Mouse (Mus musculus): ENCODE data around the gene Prelid3b. TPM values are rescaled to one million over a fixed set of nuclear protein-coding genes. Genes with fewer than 3 reads are reported as not detected.

Prelid3b gene
- polyA plus RNA-seq, 1 experiment = 46.1 TPM

DNA sequence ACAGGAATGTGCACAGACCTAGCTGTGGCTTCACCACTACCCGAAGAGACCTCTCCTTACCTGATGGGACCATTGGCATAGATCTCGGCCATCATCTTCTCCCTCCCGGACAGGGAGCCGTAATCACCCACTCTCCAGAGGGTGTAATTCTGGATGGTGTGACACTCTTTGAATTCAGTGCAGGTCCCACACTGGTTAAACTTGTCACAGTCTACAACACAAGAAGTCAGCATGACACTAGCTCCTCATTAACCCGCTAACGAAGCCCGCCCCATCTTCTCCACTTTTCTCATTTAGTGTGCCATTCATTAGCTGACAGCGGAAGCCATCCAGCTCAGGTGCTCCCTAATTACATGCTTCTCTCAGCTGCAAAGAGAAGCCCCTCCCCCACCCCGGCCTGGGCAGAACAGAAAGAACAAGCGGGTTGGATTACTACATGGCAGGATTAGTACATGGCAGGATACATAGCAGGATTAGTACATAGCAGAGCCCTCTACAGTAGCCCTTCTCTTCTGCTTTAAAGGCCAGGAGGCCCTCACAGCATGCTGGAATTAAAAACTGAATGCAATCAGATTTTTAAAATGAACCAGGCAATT lies 43.8 kb downstream of the Prelid3b start:
- WGBS = 93% methylated on average over 10 of the region's 10 CpGs
- Histone ChIP-seq H3K4me1 (ENCODE audit: control insufficient read depth, insufficient read depth, low read length) (no peaks in the 10 kb centered on the region; the same call in 1 of the 2 replicates), H3K4me3 (replicated peaks; ENCODE audit: control insufficient read depth, low read depth, low read length) (no peak overlapping the region), H3K27ac (ENCODE audit: control insufficient read depth, insufficient read depth, low read depth, low read length, poor library complexity) (no peak overlapping the region)
- TF ChIP-seq POLR2A (IDR thresholded peaks at IDR 0.05; ENCODE audit: borderline replicate concordance, control insufficient read depth, low read depth, low read length) (no peak), CTCF (IDR thresholded peaks at IDR 0.05; ENCODE audit: control insufficient read depth, insufficient read depth, low read length) (no peak)

DNA sequence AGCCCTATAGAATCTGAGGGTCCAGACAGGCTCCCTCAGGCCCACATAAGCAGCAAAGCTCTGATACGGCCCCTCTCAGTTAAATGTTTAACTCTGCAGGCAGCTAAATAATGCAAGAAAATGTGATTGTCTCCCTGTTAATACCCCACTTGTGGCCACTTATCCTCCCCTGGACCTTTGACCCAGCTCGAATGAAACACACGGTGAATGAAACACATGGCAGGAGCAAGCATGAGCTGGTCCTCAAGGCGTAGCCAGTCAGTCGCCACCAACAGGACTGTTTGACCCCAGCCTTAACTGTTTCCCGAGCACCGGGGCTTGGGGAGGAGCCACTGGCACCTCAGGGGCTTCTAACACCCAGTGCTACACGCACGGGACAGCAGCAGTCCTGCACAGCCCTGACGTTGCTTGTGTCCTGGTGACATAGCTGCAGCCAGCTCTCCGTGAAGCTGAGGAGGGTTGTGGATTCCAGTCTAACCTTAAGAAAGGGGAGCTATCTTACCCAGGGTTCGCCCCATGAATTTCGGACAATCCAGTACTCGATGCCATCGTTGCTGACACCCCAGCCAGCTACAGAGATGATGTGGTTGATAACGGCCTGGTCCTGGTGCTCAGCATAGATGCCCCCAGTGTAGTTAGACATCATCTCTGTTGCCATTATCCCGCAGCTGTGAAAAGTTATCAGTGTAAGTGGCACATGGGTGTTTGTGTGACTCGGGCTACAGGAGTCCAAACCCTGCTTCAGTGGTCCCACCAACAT lies 44.6 kb downstream of the Prelid3b start:
- H3K4me1 ChIP-seq (ENCODE audit: control insufficient read depth, insufficient read depth, low read length) = no peaks in the 10 kb centered on the region
- H3K4me3 ChIP-seq (replicated peaks; ENCODE audit: control insufficient read depth, low read depth, low read length) = no peak overlapping the region
- H3K27ac ChIP-seq (ENCODE audit: control insufficient read depth, insufficient read depth, low read depth, low read length, poor library complexity) = no peak overlapping the region
- WGBS = 89% methylated on average over 18 of the region's 18 CpGs
- TF ChIP-seq POLR2A (IDR thresholded peaks at IDR 0.05; ENCODE audit: borderline replicate concordance, control insufficient read depth, low read depth, low read length) (no peak), CTCF (IDR thresholded peaks at IDR 0.05; ENCODE audit: control insufficient read depth, insufficient read depth, low read length) (no peak)

DNA sequence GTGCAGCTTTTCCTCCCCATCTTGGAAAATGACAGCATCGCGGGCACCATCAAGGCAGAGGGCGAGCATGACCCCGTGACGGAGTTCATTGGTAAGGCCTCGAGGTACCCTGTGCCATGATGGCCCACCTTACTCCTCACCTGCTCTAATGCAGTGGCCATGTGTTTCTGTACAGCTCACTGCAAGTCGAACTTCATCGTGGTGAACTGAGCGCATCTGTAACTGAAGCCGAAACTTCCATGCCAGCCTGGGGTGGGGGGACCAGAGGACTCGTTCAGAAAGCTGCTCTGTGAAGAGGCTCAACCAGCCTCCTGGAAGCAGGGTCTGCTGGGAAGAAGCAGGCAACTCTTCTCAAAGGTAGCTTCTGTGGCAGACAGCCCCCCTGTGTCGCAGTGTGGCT lies 46.0 kb downstream of the Prelid3b start:
- TF ChIP-seq CTCF (IDR thresholded peaks at IDR 0.05; ENCODE audit: control insufficient read depth, insufficient read depth, low read length) = no peak
- TF ChIP-seq POLR2A (IDR thresholded peaks at IDR 0.05; ENCODE audit: borderline replicate concordance, control insufficient read depth, low read depth, low read length) = no peak
- 93% methylated on average over 12 of the region's 12 CpGs for WGBS
- H3K4me3 ChIP-seq (replicated peaks; ENCODE audit: control insufficient read depth, low read depth, low read length) = no peak overlapping the region
- H3K27ac ChIP-seq (ENCODE audit: control insufficient read depth, insufficient read depth, low read depth, low read length, poor library complexity) = no peak overlapping the region
- H3K4me1 ChIP-seq (ENCODE audit: control insufficient read depth, insufficient read depth, low read length) = no peaks in the 10 kb centered on the region

DNA sequence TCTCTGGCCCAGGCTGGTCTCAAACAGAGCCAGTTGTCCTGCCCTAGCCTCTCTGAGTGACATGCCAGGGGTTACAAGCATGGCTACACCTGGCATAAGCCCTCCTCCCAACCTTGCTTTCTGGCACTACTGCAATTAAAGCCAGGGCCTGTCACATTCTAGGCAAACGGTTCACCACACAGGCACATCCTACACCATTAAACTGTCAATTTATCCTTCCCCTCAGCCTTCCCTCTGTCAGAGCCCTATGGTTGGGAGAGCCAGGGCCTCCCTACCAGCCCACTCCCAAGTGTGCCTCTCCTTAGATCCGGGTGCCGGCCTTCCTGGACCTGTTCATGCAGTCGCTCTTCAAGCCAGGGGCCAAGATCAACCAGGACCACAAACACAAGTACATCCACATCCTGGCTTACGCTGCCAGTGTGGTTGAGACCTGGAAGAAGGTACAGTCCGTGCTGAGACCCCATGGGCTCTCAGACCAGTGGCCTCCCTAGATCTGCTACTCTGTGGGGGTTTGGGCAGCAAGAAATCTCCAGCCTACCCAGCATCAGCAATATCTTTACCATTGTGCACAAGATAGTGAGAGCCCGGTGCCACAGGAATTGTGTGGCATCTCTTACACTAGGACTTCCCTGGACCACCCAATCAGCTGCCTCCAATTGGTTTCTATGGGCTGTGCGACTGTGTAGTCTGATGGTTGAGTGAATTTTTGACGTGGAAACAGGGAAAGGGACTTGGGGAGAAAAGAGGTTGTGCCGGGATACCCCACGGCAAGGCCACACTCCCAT lies 48.4 kb downstream of the Prelid3b start:
- WGBS = 90% methylated on average over 11 of the region's 11 CpGs
- TF ChIP-seq CTCF (IDR thresholded peaks at IDR 0.05; ENCODE audit: control insufficient read depth, insufficient read depth, low read length) (no peak), POLR2A (IDR thresholded peaks at IDR 0.05; ENCODE audit: borderline replicate concordance, control insufficient read depth, low read depth, low read length) (no peak)
- H3K4me3 ChIP-seq (replicated peaks; ENCODE audit: control insufficient read depth, low read depth, low read length) = no peak overlapping the region
- no peaks in the 10 kb centered on the region for H3K4me1 ChIP-seq (ENCODE audit: control insufficient read depth, insufficient read depth, low read length)
- H3K27ac ChIP-seq (ENCODE audit: control insufficient read depth, insufficient read depth, low read depth, low read length, poor library complexity) = no peak overlapping the region

DNA sequence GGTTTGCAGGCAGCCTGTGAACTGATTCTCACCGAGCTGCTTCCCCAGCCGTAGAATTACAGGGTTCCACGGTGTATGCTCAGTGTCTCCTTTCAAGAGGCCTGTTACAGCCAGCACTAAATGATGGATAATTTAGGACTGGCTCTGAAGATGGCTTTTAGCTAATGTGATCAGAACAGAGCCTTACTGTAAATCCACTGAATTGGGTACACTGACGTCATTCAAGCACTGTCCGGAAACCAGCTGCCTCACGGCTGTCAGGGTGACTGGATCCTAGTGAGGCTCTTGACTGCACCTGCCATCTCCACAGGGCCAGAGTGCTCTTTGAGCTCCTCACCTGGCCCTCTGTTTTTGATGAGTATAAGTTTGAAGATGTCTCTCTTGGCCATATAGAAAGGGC lies 51.8 kb downstream of the Prelid3b start:
- Histone ChIP-seq H3K4me1 (ENCODE audit: control insufficient read depth, insufficient read depth, low read length) (peaks cover 1% of the 10 kb centered on the region; the same call in 1 of the 2 replicates), H3K4me3 (replicated peaks; ENCODE audit: control insufficient read depth, low read depth, low read length) (no peak overlapping the region), H3K27ac (ENCODE audit: control insufficient read depth, insufficient read depth, low read depth, low read length, poor library complexity) (no peak overlapping the region)
- WGBS = 88% methylated on average over 6 of the region's 6 CpGs
- TF ChIP-seq POLR2A (IDR thresholded peaks at IDR 0.05; ENCODE audit: borderline replicate concordance, control insufficient read depth, low read depth, low read length) = no peak
- no peak for TF ChIP-seq CTCF (IDR thresholded peaks at IDR 0.05; ENCODE audit: control insufficient read depth, insufficient read depth, low read length)

DNA sequence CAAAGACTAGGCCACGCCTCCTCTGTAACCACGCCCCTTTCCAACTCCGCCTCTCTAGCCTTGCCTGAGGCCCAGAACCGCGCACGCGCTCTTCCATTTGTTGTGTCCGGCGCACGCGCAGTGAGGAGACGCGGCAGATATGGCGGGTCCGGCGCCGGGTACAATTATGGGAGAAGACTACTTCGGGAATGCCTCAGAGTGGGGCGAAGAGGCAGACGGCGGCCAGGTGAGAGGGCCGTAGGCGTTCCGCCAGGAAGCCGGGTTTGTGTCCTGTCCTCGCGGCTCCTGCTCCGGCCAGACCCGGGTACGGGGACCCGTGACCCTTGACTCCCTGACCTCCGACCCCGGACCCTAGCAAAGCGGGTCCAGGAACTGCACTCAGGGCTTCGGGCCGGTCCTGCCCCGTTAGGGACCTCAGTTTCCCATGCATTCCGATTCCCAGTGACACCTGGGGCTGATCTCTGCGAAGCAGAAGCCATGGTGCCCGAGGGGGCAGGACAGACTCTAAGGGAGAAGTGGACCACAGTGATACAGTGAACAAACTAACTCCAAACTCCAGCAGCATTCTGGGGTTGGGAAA lies 57.1 kb downstream of the Prelid3b start, which contains the start of gene Nelfcd:
Gene Nelfcd (plus strand): TSS at position 74 of the 580 bp plus-strand sequence.
- under 1% methylated on average over 40 of the region's 40 CpGs for WGBS
- Histone ChIP-seq H3K4me3 (replicated peaks; ENCODE audit: control insufficient read depth, low read depth, low read length) (peak within 1 kb of the TSS; percentile 87), H3K27ac (ENCODE audit: control insufficient read depth, insufficient read depth, low read depth, low read length, poor library complexity) (peak within 1 kb of the TSS; percentile 7; the same call in 1 of the 2 replicates), H3K4me1 (ENCODE audit: control insufficient read depth, insufficient read depth, low read length) (peaks cover 1% of the 10 kb centered on the region; the same call in 1 of the 2 replicates)
- no peak for TF ChIP-seq CTCF (IDR thresholded peaks at IDR 0.05; ENCODE audit: control insufficient read depth, insufficient read depth, low read length)
- peak; percentile 83; the same call in 1 of the 2 replicates for TF ChIP-seq POLR2A (IDR thresholded peaks at IDR 0.05; ENCODE audit: borderline replicate concordance, control insufficient read depth, low read depth, low read length)

Other genes starting within 250 kb of the Prelid3b start
- 159 and 173 TPM in 2 replicates for gene Gnas, start 188.8 kb downstream of the Prelid3b start, polyA plus RNA-seq (2011; ENCODE audit: insufficient read depth, insufficient read length, low replicate concordance, missing spikeins)
- 0.66 TPM in 1 of 2 replicates, not detected in the other for gene Gm20721, start 126.4 kb downstream of the Prelid3b start, polyA plus RNA-seq (2011; ENCODE audit: insufficient read depth, insufficient read length, low replicate concordance, missing spikeins)
- 46.3 and 55.9 TPM in 2 replicates for gene Nelfcd, start 57.3 kb downstream of the Prelid3b start, polyA plus RNA-seq (2011; ENCODE audit: insufficient read depth, insufficient read length, low replicate concordance, missing spikeins)
- 68.9 and 112 TPM in 2 replicates for gene Ctsz, start 34.0 kb downstream of the Prelid3b start, polyA plus RNA-seq (2011; ENCODE audit: insufficient read depth, insufficient read length, low replicate concordance, missing spikeins)
- gene Tubb1, start 22.4 kb downstream of the Prelid3b start, polyA plus RNA-seq (2011; ENCODE audit: insufficient read depth, insufficient read length, low replicate concordance, missing spikeins) = 36.1 and 60.9 TPM in 2 replicates
- gene Atp5e, start 9.0 kb downstream of the Prelid3b start, polyA plus RNA-seq (2011; ENCODE audit: insufficient read depth, insufficient read length, low replicate concordance, missing spikeins) = 214 and 278 TPM in 2 replicates
- 2.0 and 6.0 TPM in 2 replicates for gene Zfp831, start 170.5 kb upstream of the Prelid3b start, polyA plus RNA-seq (2011; ENCODE audit: insufficient read depth, insufficient read length, low replicate concordance, missing spikeins)